Mouse (Mus musculus): ENCODE data around the gene Fam186b. TPM values are rescaled to one million over a fixed set of nuclear protein-coding genes. Genes with fewer than 3 reads are reported as not detected.

The Fam186b gene
- polyA plus RNA-seq, 1 experiment from 2014 or later = not detected

DNA sequence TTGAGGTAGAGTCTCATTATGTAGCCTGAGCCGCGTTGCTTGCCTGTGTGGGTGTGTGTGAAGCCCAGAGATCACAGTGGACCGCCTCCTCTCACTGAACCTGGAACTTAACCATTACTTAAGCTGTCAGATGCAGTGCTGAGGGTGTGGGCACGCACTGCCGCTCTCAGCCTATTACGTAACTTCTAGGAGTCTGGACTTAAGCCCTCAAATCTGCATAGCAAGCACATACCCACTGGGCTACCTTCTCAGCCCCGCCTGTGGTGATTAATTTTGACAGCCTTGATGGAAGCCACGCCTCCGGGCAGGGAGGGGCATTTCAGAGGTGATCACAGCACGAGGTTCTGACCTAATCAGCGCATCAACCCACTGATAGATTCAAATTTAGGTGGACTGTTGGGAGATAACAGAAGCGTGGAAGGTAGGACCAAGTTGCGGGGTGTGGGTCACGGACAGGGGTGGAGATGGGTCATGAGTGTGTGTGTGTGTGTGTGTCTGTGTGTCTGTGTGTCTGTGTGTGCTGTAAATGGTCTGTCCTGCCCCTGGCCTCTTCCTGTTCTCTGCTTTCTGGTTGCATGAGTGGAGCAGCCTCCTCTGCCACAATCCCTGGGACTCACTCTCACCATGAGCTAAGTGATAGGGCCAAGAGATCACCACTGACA, 11.0 kb downstream of the Fam186b start:
- Histone ChIP-seq H3K27ac (replicated peaks in 1 of 2; ENCODE audit: control insufficient read depth in 1 of 2, insufficient read depth in 1 of 2, low read depth in 2 of 2, low read length in 2 of 2) (no peak overlapping the region), H3K4me3 (ENCODE audit: control insufficient read depth in 1 of 2, insufficient read depth in 1 of 2, low read depth in 1 of 2, low read length in 2 of 2) (no peak overlapping the region), H3K4me1 (ENCODE audit: control insufficient read depth in 2 of 2, insufficient read depth in 2 of 2, low read length in 2 of 2) (peaks cover 0 to 5% of the 10 kb centered on the region in 2 experiments; a peak in 2 of 4 replicates), H3K36me3 (ENCODE audit: control insufficient read depth, insufficient read depth, low read length) (no peaks in the 10 kb centered on the region), H3K9me3 (ENCODE audit: control insufficient read depth, low read length) (no peaks in the 10 kb centered on the region), H3K27me3 (ENCODE audit: control insufficient read depth, insufficient read depth, low read length) (no peaks in the 10 kb centered on the region), H3K4me2 (ENCODE audit: low read length) (no peak overlapping the region; the same call in 1 of the 2 replicates), H3K9ac (ENCODE audit: low read length) (no peak overlapping the region)
- WGBS = 29% methylated on average over 14 of the region's 14 CpGs
- ATAC-seq (ENCODE audit: insufficient number of reproducible peaks, insufficient read depth, low FRiP score, low read depth) = no peak

DNA sequence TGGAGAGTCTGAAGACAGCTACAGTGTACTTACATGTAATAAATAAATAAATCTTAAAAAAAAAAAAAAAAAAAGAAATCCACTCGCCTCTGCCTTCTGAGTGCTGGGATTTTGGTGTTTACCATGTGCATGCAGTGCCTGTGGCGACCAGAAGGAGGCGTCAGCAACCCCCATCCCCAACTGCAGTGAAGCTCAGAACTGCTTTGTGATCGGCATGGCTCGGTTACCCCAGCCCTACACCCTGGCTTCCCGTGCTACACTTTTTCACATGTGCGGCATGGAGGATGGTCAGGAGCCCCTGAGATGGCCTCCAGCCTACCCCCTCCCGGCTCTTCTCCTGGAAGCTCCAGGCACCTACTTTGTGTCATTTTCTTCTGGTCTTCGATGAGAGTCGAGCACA, 12.2 kb downstream of the Fam186b start:
- Histone ChIP-seq H3K9me3 (ENCODE audit: control insufficient read depth, low read length) (no peaks in the 10 kb centered on the region), H3K27ac (replicated peaks in 1 of 2; ENCODE audit: control insufficient read depth in 1 of 2, insufficient read depth in 1 of 2, low read depth in 2 of 2, low read length in 2 of 2) (no peak overlapping the region), H3K4me1 (ENCODE audit: control insufficient read depth in 2 of 2, insufficient read depth in 2 of 2, low read length in 2 of 2) (peaks cover 0 to 5% of the 10 kb centered on the region in 2 experiments; a peak in 2 of 4 replicates), H3K36me3 (ENCODE audit: control insufficient read depth, insufficient read depth, low read length) (no peaks in the 10 kb centered on the region), H3K27me3 (ENCODE audit: control insufficient read depth, insufficient read depth, low read length) (no peaks in the 10 kb centered on the region), H3K9ac (ENCODE audit: low read length) (no peak overlapping the region), H3K4me3 (ENCODE audit: control insufficient read depth in 1 of 2, insufficient read depth in 1 of 2, low read depth in 1 of 2, low read length in 2 of 2) (no peak overlapping the region), H3K4me2 (ENCODE audit: low read length) (no peak overlapping the region)
- no peak for ATAC-seq (ENCODE audit: insufficient number of reproducible peaks, insufficient read depth, low FRiP score, low read depth)
- 60% methylated on average over 10 of the region's 10 CpGs for WGBS

DNA sequence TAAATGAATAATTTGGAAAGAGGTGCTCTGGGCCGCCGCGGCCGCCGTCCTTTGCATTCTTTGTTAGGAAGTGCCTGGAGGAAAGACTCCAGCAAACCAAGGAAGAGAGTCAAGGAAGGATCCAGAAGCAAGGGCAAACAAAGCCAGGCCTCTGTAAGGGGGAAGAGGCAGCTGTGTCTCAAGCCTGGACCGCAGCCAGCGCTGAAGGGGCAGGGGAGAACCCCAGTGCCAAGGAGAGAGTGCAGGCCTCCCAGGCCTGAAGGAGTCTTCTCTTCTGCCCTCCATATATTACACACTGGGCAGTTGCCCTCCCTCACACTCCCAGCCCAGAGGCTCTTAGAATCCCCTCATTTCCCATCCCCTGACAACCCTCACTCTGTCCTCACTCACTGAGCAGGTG, 17.4 kb downstream of the Fam186b start:
- no peak for ATAC-seq (ENCODE audit: insufficient number of reproducible peaks, insufficient read depth, low FRiP score, low read depth)
- Histone ChIP-seq H3K9ac (ENCODE audit: low read length) (no peak overlapping the region), H3K4me3 (ENCODE audit: control insufficient read depth in 1 of 2, insufficient read depth in 1 of 2, low read depth in 1 of 2, low read length in 2 of 2) (no peak overlapping the region), H3K27ac (replicated peaks in 1 of 2; ENCODE audit: control insufficient read depth in 1 of 2, insufficient read depth in 1 of 2, low read depth in 2 of 2, low read length in 2 of 2) (no peak overlapping the region), H3K27me3 (ENCODE audit: control insufficient read depth, insufficient read depth, low read length) (no peaks in the 10 kb centered on the region), H3K9me3 (ENCODE audit: control insufficient read depth, low read length) (no peaks in the 10 kb centered on the region), H3K36me3 (ENCODE audit: control insufficient read depth, insufficient read depth, low read length) (no peaks in the 10 kb centered on the region), H3K4me1 (ENCODE audit: control insufficient read depth in 2 of 2, insufficient read depth in 2 of 2, low read length in 2 of 2) (no peaks in the 10 kb centered on the region; a peak in 1 of 4 replicates), H3K4me2 (ENCODE audit: low read length) (no peak overlapping the region)
- WGBS = 87% methylated on average over 7 of the region's 7 CpGs

DNA sequence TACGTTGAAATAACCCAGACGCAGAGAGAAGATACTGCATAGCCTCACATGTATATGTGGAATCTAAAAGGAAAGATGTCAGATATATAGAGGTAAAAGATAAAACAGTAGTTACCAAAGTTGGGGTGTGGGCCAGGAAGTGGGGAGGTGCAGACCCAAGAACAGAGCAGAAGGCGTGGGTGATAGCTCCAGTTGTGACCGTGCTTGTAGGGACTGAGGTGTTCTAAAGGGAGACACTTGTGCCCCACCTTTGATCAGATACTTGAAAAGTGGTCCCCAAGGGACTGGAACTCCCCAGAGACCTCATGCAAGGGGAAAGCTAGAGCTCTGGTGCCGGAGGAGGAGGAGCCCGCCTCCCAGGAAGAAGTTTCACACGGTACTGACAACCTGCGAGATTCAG, 19.6 kb downstream of the Fam186b start:
- H3K9ac ChIP-seq (ENCODE audit: low read length) = no peak overlapping the region
- no peak overlapping the region for H3K4me2 ChIP-seq (ENCODE audit: low read length)
- no peaks in the 10 kb centered on the region for H3K36me3 ChIP-seq (ENCODE audit: control insufficient read depth, insufficient read depth, low read length)
- 87% methylated on average over 8 of the region's 8 CpGs for WGBS
- no peaks in the 10 kb centered on the region for H3K9me3 ChIP-seq (ENCODE audit: control insufficient read depth, low read length)
- no peaks in the 10 kb centered on the region; a peak in 1 of 4 replicates for H3K4me1 ChIP-seq (ENCODE audit: control insufficient read depth in 2 of 2, insufficient read depth in 2 of 2, low read length in 2 of 2)
- H3K27me3 ChIP-seq (ENCODE audit: control insufficient read depth, insufficient read depth, low read length) = no peaks in the 10 kb centered on the region
- H3K4me3 ChIP-seq (ENCODE audit: control insufficient read depth in 1 of 2, insufficient read depth in 1 of 2, low read depth in 1 of 2, low read length in 2 of 2) = no peak overlapping the region
- H3K27ac ChIP-seq (replicated peaks in 1 of 2; ENCODE audit: control insufficient read depth in 1 of 2, insufficient read depth in 1 of 2, low read depth in 2 of 2, low read length in 2 of 2) = no peak overlapping the region
- no peak for ATAC-seq (ENCODE audit: insufficient number of reproducible peaks, insufficient read depth, low FRiP score, low read depth)

DNA sequence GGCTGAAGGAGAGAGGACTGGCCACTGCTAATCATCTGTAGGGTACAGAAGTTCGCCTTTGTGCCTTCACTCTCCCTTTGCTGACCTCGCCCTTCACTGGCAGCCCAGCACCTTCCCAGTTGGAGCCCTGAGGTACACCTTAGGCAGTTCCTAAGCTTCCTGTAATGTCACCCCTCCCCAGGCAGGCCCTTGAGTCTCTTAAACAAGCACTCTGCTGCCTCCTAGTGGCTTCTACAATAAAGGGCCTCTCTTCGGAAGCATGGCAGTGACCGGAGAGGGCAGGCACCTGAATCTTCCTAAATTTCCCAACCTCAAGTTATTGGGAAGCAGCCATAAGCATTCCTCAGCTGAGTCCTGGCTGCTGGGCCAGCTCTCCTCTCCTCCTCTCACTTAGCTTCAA, 30.0 kb downstream of the Fam186b start:
- Histone ChIP-seq H3K9ac (ENCODE audit: low read length) (no peak overlapping the region), H3K36me3 (ENCODE audit: control insufficient read depth, insufficient read depth, low read length) (no peaks in the 10 kb centered on the region), H3K4me1 (ENCODE audit: control insufficient read depth in 2 of 2, insufficient read depth in 2 of 2, low read length in 2 of 2) (peaks cover 8 to 14% of the 10 kb centered on the region in 2 experiments), H3K27ac (replicated peaks in 1 of 2; ENCODE audit: control insufficient read depth in 1 of 2, insufficient read depth in 1 of 2, low read depth in 2 of 2, low read length in 2 of 2) (no peak overlapping the region), H3K4me2 (ENCODE audit: low read length) (no peak overlapping the region), H3K27me3 (ENCODE audit: control insufficient read depth, insufficient read depth, low read length) (no peaks in the 10 kb centered on the region), H3K4me3 (ENCODE audit: control insufficient read depth in 1 of 2, insufficient read depth in 1 of 2, low read depth in 1 of 2, low read length in 2 of 2) (no peak overlapping the region), H3K9me3 (ENCODE audit: control insufficient read depth, low read length) (no peaks in the 10 kb centered on the region)
- peak; percentile 58; the same call in 1 of the 2 replicates for ATAC-seq (ENCODE audit: insufficient number of reproducible peaks, insufficient read depth, low FRiP score, low read depth)
- WGBS = 13% methylated on average over 4 of the region's 4 CpGs

DNA sequence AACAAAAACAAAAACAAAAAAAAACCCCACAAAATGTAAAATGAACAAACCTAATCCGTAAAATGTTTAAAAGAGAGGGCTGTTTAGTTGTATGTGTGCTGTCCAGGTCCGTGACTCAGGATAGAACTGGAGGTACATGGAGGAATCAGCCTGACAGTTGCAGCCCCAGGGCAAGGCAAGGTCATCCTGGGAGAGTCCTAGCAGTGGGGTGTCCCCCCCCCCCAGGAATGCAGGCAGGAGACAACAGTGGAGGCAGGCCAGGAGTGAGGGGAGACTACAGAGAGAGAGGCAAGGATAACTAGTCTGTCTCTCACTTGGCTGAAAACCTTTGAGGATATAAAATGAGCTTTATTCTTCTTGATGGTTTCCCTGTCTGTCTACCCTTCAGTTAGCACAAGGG, 31.3 kb downstream of the Fam186b start:
- peaks cover 13 to 14% of the 10 kb centered on the region in 2 experiments for H3K4me1 ChIP-seq (ENCODE audit: control insufficient read depth in 2 of 2, insufficient read depth in 2 of 2, low read length in 2 of 2)
- no peak for ATAC-seq (ENCODE audit: insufficient number of reproducible peaks, insufficient read depth, low FRiP score, low read depth)
- H3K36me3 ChIP-seq (ENCODE audit: control insufficient read depth, insufficient read depth, low read length) = no peaks in the 10 kb centered on the region
- H3K9me3 ChIP-seq (ENCODE audit: control insufficient read depth, low read length) = no peaks in the 10 kb centered on the region
- H3K9ac ChIP-seq (ENCODE audit: low read length) = no peak overlapping the region
- no peaks in the 10 kb centered on the region for H3K27me3 ChIP-seq (ENCODE audit: control insufficient read depth, insufficient read depth, low read length)
- 60% methylated on average over 2 of the region's 2 CpGs for WGBS
- peak overlapping the region; percentile 8 to 48; a peak in 2 of 4 replicates for H3K27ac ChIP-seq (replicated peaks in 1 of 2; ENCODE audit: control insufficient read depth in 1 of 2, insufficient read depth in 1 of 2, low read depth in 2 of 2, low read length in 2 of 2)
- H3K4me2 ChIP-seq (ENCODE audit: low read length) = no peak overlapping the region
- no peak overlapping the region for H3K4me3 ChIP-seq (ENCODE audit: control insufficient read depth in 1 of 2, insufficient read depth in 1 of 2, low read depth in 1 of 2, low read length in 2 of 2)

DNA sequence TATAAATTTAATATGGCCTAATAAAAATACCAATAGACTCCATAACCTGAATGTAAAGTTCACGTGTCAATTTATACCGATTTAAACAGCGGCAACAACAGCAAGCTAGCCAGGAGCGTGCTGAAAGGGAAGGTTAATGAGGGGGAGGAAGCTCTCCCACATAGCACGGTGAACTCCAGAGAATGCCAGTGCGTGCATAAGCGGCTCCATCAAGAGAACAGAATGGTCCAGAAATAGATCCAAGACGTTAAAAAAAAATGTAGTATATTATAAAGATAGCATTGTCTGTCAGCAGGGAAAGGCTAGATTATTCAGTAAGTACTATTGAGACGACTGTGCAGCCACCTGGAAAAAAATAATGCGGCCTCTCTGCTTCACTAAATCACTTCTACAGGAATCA, 33.0 kb downstream of the Fam186b start:
- Histone ChIP-seq H3K9me3 (ENCODE audit: control insufficient read depth, low read length) (no peaks in the 10 kb centered on the region), H3K4me3 (ENCODE audit: control insufficient read depth in 1 of 2, insufficient read depth in 1 of 2, low read depth in 1 of 2, low read length in 2 of 2) (no peak overlapping the region), H3K4me1 (ENCODE audit: control insufficient read depth in 2 of 2, insufficient read depth in 2 of 2, low read length in 2 of 2) (peaks cover 13 to 14% of the 10 kb centered on the region in 2 experiments), H3K9ac (ENCODE audit: low read length) (peak overlapping the region; percentile 21; the same call in 1 of the 2 replicates), H3K4me2 (ENCODE audit: low read length) (peak overlapping the region; percentile 16), H3K36me3 (ENCODE audit: control insufficient read depth, insufficient read depth, low read length) (no peaks in the 10 kb centered on the region), H3K27ac (replicated peaks in 1 of 2; ENCODE audit: control insufficient read depth in 1 of 2, insufficient read depth in 1 of 2, low read depth in 2 of 2, low read length in 2 of 2) (peak overlapping the region in 1 of 2 experiments; percentile 28; a peak in 1 of 4 replicates), H3K27me3 (ENCODE audit: control insufficient read depth, insufficient read depth, low read length) (no peaks in the 10 kb centered on the region)
- WGBS = 26% methylated on average over 10 of the region's 10 CpGs
- no peak for ATAC-seq (ENCODE audit: insufficient number of reproducible peaks, insufficient read depth, low FRiP score, low read depth)

All from heart, embryonic 14.5 days (tissue).